Mouse (Mus musculus): ENCODE measurements around the gene Treml4. TPM values are rescaled to one million over a fixed set of nuclear protein-coding genes. Genes with fewer than 3 reads are reported as not detected.

The Treml4 gene
- polyA plus RNA-seq, 1 experiment from 2014 or later, result 0.63 TPM

- Histone ChIP-seq H3K27me3 (ENCODE audit: insufficient read depth, poor library complexity, severe bottlenecking) (no peaks in the 10 kb centered on the region), H3K4me3 (no peak overlapping the region), H3K27ac (no peak overlapping the region), H3K36me3 (no peaks in the 10 kb centered on the region), H3K9me3 (no peaks in the 10 kb centered on the region), H3K4me1 (peaks cover 2% of the 10 kb centered on the region; the same call in 1 of the 2 replicates)
- no peak for DNase-seq (ENCODE audit: low spot score)
- WGBS, result 61% methylated on average over 2 of the region's 2 CpGs
These were observed 57.2 kb downstream of the Treml4 start for GRCm38 (mm10) chr17:48321279-48321678.

GRCm38 (mm10) chr17:48323236-48323635 lies 59.1 kb downstream of the Treml4 start:
- H3K36me3 ChIP-seq, result no peaks in the 10 kb centered on the region
- peaks cover 2% of the 10 kb centered on the region; the same call in 1 of the 2 replicates for H3K4me1 ChIP-seq
- WGBS, result 76% methylated on average over 3 of the region's 3 CpGs
- no peaks in the 10 kb centered on the region for H3K9me3 ChIP-seq
- H3K4me3 ChIP-seq, result no peak overlapping the region
- DNase-seq (ENCODE audit: low spot score), result no peak
- H3K27me3 ChIP-seq (ENCODE audit: insufficient read depth, poor library complexity, severe bottlenecking), result no peaks in the 10 kb centered on the region
- no peak overlapping the region for H3K27ac ChIP-seq

GRCm38 (mm10) chr17:48324258-48324657 lies 60.2 kb downstream of the Treml4 start:
- Histone ChIP-seq H3K36me3 (no peaks in the 10 kb centered on the region), H3K4me1 (peaks cover 2% of the 10 kb centered on the region; the same call in 1 of the 2 replicates), H3K4me3 (no peak overlapping the region), H3K9me3 (no peaks in the 10 kb centered on the region), H3K27ac (no peak overlapping the region), H3K27me3 (ENCODE audit: insufficient read depth, poor library complexity, severe bottlenecking) (no peaks in the 10 kb centered on the region)
- 91% methylated on average over 5 of the region's 5 CpGs for WGBS
- DNase-seq (ENCODE audit: low spot score), result no peak

Other genes starting within 250 kb of the Treml4 start
- gene 1700122O11Rik, start 226.0 kb upstream of the Treml4 start, polyA plus RNA-seq (2016; fragmentation: Nextera tagmentation; extraction: Ambion mirVana), result not detected in 2 replicates
- gene 1700067P10Rik, start 175.0 kb upstream of the Treml4 start, polyA plus RNA-seq (2016; fragmentation: Nextera tagmentation; extraction: Ambion mirVana), result not detected in 2 replicates
- gene 9830107B12Rik, start 118.0 kb upstream of the Treml4 start, polyA plus RNA-seq (2016; fragmentation: Nextera tagmentation; extraction: Ambion mirVana), result not detected in 2 replicates
- gene A530064D06Rik, start 97.0 kb upstream of the Treml4 start, polyA plus RNA-seq (2016; fragmentation: Nextera tagmentation; extraction: Ambion mirVana), result not detected in 2 replicates
- 0.05 and 0.11 TPM in 2 replicates for gene Trem1, start 31.5 kb upstream of the Treml4 start, polyA plus RNA-seq (2016; fragmentation: Nextera tagmentation; extraction: Ambion mirVana)
- not detected in 2 replicates for gene Trem3, start 16.5 kb upstream of the Treml4 start, polyA plus RNA-seq (2016; fragmentation: Nextera tagmentation; extraction: Ambion mirVana)
- gene Treml2, start 35.2 kb downstream of the Treml4 start, polyA plus RNA-seq (2016; fragmentation: Nextera tagmentation; extraction: Ambion mirVana), result 0.97 and 1.3 TPM in 2 replicates
- 0.13 TPM in 1 of 2 replicates, not detected in the other for gene B430306N03Rik, start 51.8 kb downstream of the Treml4 start, polyA plus RNA-seq (2016; fragmentation: Nextera tagmentation; extraction: Ambion mirVana)
- gene Trem2, start 82.1 kb downstream of the Treml4 start, polyA plus RNA-seq (2016; fragmentation: Nextera tagmentation; extraction: Ambion mirVana), result 0.36 and 1.2 TPM in 2 replicates
- gene Treml1, start 95.6 kb downstream of the Treml4 start, polyA plus RNA-seq (2016; fragmentation: Nextera tagmentation; extraction: Ambion mirVana), result 3.7 and 6.3 TPM in 2 replicates
- gene Nfya, start 145.6 kb downstream of the Treml4 start, polyA plus RNA-seq (2016; fragmentation: Nextera tagmentation; extraction: Ambion mirVana), result 13.7 and 17.3 TPM in 2 replicates
- gene Oard1, start 145.7 kb downstream of the Treml4 start, polyA plus RNA-seq (2016; fragmentation: Nextera tagmentation; extraction: Ambion mirVana), result 56.7 and 78.1 TPM in 2 replicates
- gene Apobec2, start 168.6 kb downstream of the Treml4 start, polyA plus RNA-seq (2016; fragmentation: Nextera tagmentation; extraction: Ambion mirVana), result 142 and 213 TPM in 2 replicates
- 0.43 and 0.67 TPM in 2 replicates for gene Tspo2, start 187.2 kb downstream of the Treml4 start, polyA plus RNA-seq (2016; fragmentation: Nextera tagmentation; extraction: Ambion mirVana)
- 0.20 and 0.26 TPM in 2 replicates for gene Unc5cl, start 190.6 kb downstream of the Treml4 start, polyA plus RNA-seq (2016; fragmentation: Nextera tagmentation; extraction: Ambion mirVana)